Comparison of ENCODE assay signal across 13 mouse cellular contexts in genomic region chr7:26767084-26767483, GRCm38 (mm10). TPM values are rescaled to one million over a fixed set of nuclear protein-coding genes. Genes with fewer than 3 reads are reported as not detected.
DNase-seq lines count a peak whose midpoint lies in the region; ATAC-seq and TF ChIP-seq lines count a peak whose summit lies in the region.
"Had no signal": no experiment of that assay in that cellular context is flagged by ENCODE, and none has a peak within 500 bp of the region (broad histone marks: within the 10 kb centered on the region; RNA-seq: fewer than 3 reads in every experiment).

No protein-coding gene starts in this region.

- no peaks in the 10 kb centered on the region for H3K4me1 ChIP-seq in kidney, adult 2 months (ENCODE audit: control insufficient read depth, insufficient read depth, low read length)
- H3K4me1 ChIP-seq in kidney, embryonic 15.5 days, result no peaks in the 10 kb centered on the region
- no peaks in the 10 kb centered on the region for H3K4me1 ChIP-seq in lung, embryonic 14.5 days (ENCODE audit: insufficient read depth)
- H3K4me1 ChIP-seq: hindbrain, embryonic 10.5 days had no signal

- H3K4me2 ChIP-seq in kidney, embryonic 15.5 days, result no peak overlapping the region
- no peak overlapping the region for H3K4me2 ChIP-seq in lung, embryonic 14.5 days

- no peak overlapping the region for H3K27ac ChIP-seq in kidney, adult 2 months (ENCODE audit: insufficient read depth, low read depth, low read length)
- no peak overlapping the region for H3K27ac ChIP-seq in kidney, embryonic 15.5 days
- no peak overlapping the region for H3K27ac ChIP-seq in lung, embryonic 14.5 days (ENCODE audit: low read depth)
- H3K27ac ChIP-seq: hindbrain, embryonic 10.5 days; macrophage had no signal

- TF ChIP-seq CTCF in kidney, adult 2 months (conservative IDR thresholded peaks at IDR 0.05; ENCODE audit: insufficient read depth, insufficient read length, low read depth, low read length), result peak; percentile 72
- TF ChIP-seq CTCF in lung, embryonic 14.5 days (IDR thresholded peaks at IDR 0.05; ENCODE audit: low read depth), result peak; percentile 63

- no peak overlapping the region for H3K4me3 ChIP-seq in kidney, adult 2 months (ENCODE audit: insufficient read depth, low read depth, low read length)
- no peak overlapping the region for H3K4me3 ChIP-seq in kidney, embryonic 15.5 days (replicated peaks)
- no peak overlapping the region for H3K4me3 ChIP-seq in lung, embryonic 14.5 days (ENCODE audit: low read depth, low read length)
- H3K4me3 ChIP-seq: hindbrain, embryonic 10.5 days had no signal

- H3K9me3 ChIP-seq in kidney, embryonic 15.5 days (replicated peaks), result no peaks in the 10 kb centered on the region
- H3K9me3 ChIP-seq in lung, embryonic 14.5 days (ENCODE audit: low read depth, low read length), result no peaks in the 10 kb centered on the region

- no peaks in the 10 kb centered on the region for H3K36me3 ChIP-seq in kidney, adult 2 months (ENCODE audit: control insufficient read depth, insufficient read depth, low read length)
- no peaks in the 10 kb centered on the region for H3K36me3 ChIP-seq in kidney, embryonic 15.5 days
- no peaks in the 10 kb centered on the region for H3K36me3 ChIP-seq in lung, embryonic 14.5 days (ENCODE audit: insufficient read depth)
- H3K36me3 ChIP-seq: hindbrain, embryonic 10.5 days had no signal

- peak; percentile 27 for DNase-seq in adrenal gland, adult 2 months
- DNase-seq in adrenal gland, postnatal 25 days, result no peak
- DNase-seq in kidney, adult 2 months, result peak; percentile 51
- DNase-seq in R1 (ENCODE audit: low read depth, low spot score), result peak; percentile 69
- DNase-seq in lung, embryonic 14.5 days, result peak; percentile 23
- DNase-seq in c-Kit-positive CD71-positive TER-119-positive erythroid progenitor cells, embryonic 14.5 days (ENCODE audit: low spot score), result no peak
- DNase-seq in thymus, postnatal 4 days, result no peak

- TF ChIP-seq POLR2A in kidney, adult 2 months (IDR thresholded peaks at IDR 0.05; ENCODE audit: low read depth, low read length), result no peak

- no peak for ATAC-seq in kidney, embryonic 15.5 days (replicated peaks; ENCODE audit: low FRiP score)
- no peak for ATAC-seq in lung, embryonic 14.5 days (ENCODE audit: insufficient read depth)

- no peaks in the 10 kb centered on the region for H3K27me3 ChIP-seq in kidney, adult 2 months (replicated peaks; ENCODE audit: control insufficient read depth, insufficient read depth, low read length)
- H3K27me3 ChIP-seq in kidney, embryonic 15.5 days, result no peaks in the 10 kb centered on the region
- H3K27me3 ChIP-seq in lung, embryonic 14.5 days (ENCODE audit: insufficient read depth, low read length), result no peaks in the 10 kb centered on the region

- no peak overlapping the region for H3K9ac ChIP-seq in kidney, embryonic 15.5 days
- no peak overlapping the region for H3K9ac ChIP-seq in lung, embryonic 14.5 days

- 49% methylated on average over 1 of the region's 1 CpGs for WGBS in kidney, adult 2 months
- WGBS in kidney, embryonic 15.5 days, result 66% methylated on average over 1 of the region's 1 CpGs
- WGBS in lung, embryonic 14.5 days, result 40% methylated on average over 1 of the region's 1 CpGs

RNA-seq across cellular contexts. Expression of gene Cyp2b19, which starts 10.1 kb away (rescaled TPM):
- not detected for total RNA-seq in adrenal gland, adult 2 months (2021)
- polyA plus RNA-seq in adrenal gland, adult 2 months (2012; rRNA removed), result not detected in 2 replicates
- not detected in 2 replicates for total RNA-seq in adrenal gland, postnatal 25 days (2021)
- not detected in 2 replicates for polyA plus RNA-seq in kidney, adult 2 months (2012; rRNA removed)
- polyA plus RNA-seq in kidney, embryonic 15.5 days (2015; fragmentation: Nextera tagmentation; extraction: Ambion mirVana), result 0.21 TPM in 1 of 2 replicates, not detected in the other
- 0.08 TPM in 1 of 2 replicates, not detected in the other for polyA plus RNA-seq in lung, embryonic 14.5 days (2014; fragmentation: Nextera tagmentation; extraction: Ambion mirVana)
- total RNA-seq: gastrocnemius, adult 18-20 months; layer of hippocampus, postnatal 14 days; neutrophil, adult 5-6 weeks had no signal
- polyA plus RNA-seq: macrophage had no signal

RNA-seq across cellular contexts. Expression of gene Cyp2g1, which starts 41.6 kb away (rescaled TPM):
- not detected for total RNA-seq in adrenal gland, adult 2 months (2021)
- polyA plus RNA-seq in adrenal gland, adult 2 months (2012; rRNA removed), result not detected in 2 replicates
- not detected in 2 replicates for total RNA-seq in adrenal gland, postnatal 25 days (2021)
- not detected in 2 replicates for polyA plus RNA-seq in kidney, adult 2 months (2012; rRNA removed)
- polyA plus RNA-seq in kidney, embryonic 15.5 days (2015; fragmentation: Nextera tagmentation; extraction: Ambion mirVana), result not detected in 2 replicates
- not detected in 2 replicates for polyA plus RNA-seq in lung, embryonic 14.5 days (2014; fragmentation: Nextera tagmentation; extraction: Ambion mirVana)
- total RNA-seq: gastrocnemius, adult 18-20 months; layer of hippocampus, postnatal 14 days; neutrophil, adult 5-6 weeks had no signal
- polyA plus RNA-seq: hindbrain, embryonic 10.5 days; macrophage had no signal

Comparison
In these comparisons a context has a peak if more than half of its experiments do, and no peak if none do; other contexts are left out.
1. DNase-seq: peak in adrenal gland, adult 2 months (single experiment), kidney, adult 2 months (single experiment), R1 (single experiment) and lung, embryonic 14.5 days (single experiment); none in adrenal gland, postnatal 25 days (single experiment), c-Kit-positive CD71-positive TER-119-positive erythroid progenitor cells, embryonic 14.5 days (single experiment) and thymus, postnatal 4 days (single experiment).